Mouse (Mus musculus) lung, postnatal 0 days (tissue): ENCODE measurements at regions not wholly inside any gene's neighbourhood (a gene's known extent, or its start where the extent isn't known, plus 50 kb on each side); places are given as distances from the start of the nearest gene placed in this dataset.
A peak's percentile ranks its signal among the peaks of the same experiment; 100 is the strongest.

Experiments
- CTCF ChIP-seq: IDR thresholded peaks from 2 replicates; pipeline ENCODE4 v1.5.1; 2016; ENCODE audit warnings: antibody characterized with exemption, mild to moderate bottlenecking
- EP300 ChIP-seq: IDR thresholded peaks from 2 replicates; pipeline ENCODE4 v1.6.1; 2016; ENCODE audit warnings: antibody characterized with exemption, mild to moderate bottlenecking, control low read depth

- TF ChIP-seq CTCF: peak; percentile 97
- no peak for TF ChIP-seq EP300
These were observed 58.0 kb upstream of the Tapt1 start for GRCm38 (mm10) chr5:44284384-44284783.
